Mouse (Mus musculus) ES-Bruce4 (cell line): ENCODE measurements at regions not wholly inside any gene's neighbourhood (a gene's known extent, or its start where the extent isn't known, plus 50 kb on each side); places are given as distances from the start of the nearest gene placed in this dataset.

ENCODE experiments used
- CTCF ChIP-seq: IDR thresholded peaks from one replicate; pipeline ENCODE4 v1.8.1; 2011; ENCODE audit warnings: low read depth, low read length
- POLR2A ChIP-seq: IDR thresholded peaks from one replicate; pipeline ENCODE4 v1.8.1; 2011; ENCODE audit warnings: low read length; ENCODE audit not compliant: insufficient read depth

GRCm38 (mm10) chr1:177533332-177533731 lies 91.2 kb downstream of the Zbtb18 start:
- TF ChIP-seq CTCF, result no peak
- TF ChIP-seq POLR2A, result no peak
